Mouse (Mus musculus): ENCODE measurements around the gene Ypel3.

- TF ChIP-seq ZNF384 (IDR thresholded peaks at IDR 0.05; ENCODE audit: low read depth, low read length) (no peak), ZC3H11A (IDR thresholded peaks at IDR 0.05; ENCODE audit: borderline replicate concordance, low read depth, low read length) (no peak), MAFK (IDR thresholded peaks at IDR 0.05; ENCODE audit: insufficient read depth, low read depth, low read length) (no peak), HCFC1 (IDR thresholded peaks at IDR 0.05; ENCODE audit: borderline replicate concordance, insufficient read depth, low read length) (no peak)
These were observed 34.7 kb upstream of the Ypel3 start for GRCm38 (mm10) chr7:126741964-126742482.

Data from ES-E14 (cell line).